Comparison of ENCODE assay signal across 8 mouse cellular contexts in the genomic region with DNA sequence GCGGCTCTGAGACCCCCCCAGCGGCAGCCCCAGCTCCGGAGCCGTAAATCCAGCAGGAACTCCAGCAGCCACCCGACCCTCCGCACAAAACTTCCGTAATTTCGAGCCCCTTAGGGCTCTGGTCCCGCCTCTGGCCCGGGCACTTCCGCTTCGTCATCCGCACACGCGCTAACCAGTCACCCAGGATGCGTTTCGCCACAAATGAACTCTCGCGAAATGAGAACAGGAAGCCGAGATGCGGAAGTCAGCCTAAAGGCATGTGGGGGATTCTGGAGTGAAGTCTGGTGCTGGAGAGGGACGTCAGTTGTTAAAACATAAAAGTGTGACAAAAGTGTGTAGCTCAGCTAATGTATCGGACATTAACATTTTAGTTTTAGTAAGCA. TPM values are rescaled to one million over a fixed set of nuclear protein-coding genes. Genes with fewer than 3 reads are reported as not detected.
A peak's percentile ranks its signal among the peaks of the same experiment; 100 is the strongest.
DNase-seq lines count a peak whose midpoint lies in the region; ATAC-seq and TF ChIP-seq lines count a peak whose summit lies in the region.

Vps4b (minus strand) TSS at position 187 of the 383 bp plus-strand sequence.

- no peaks in the 10 kb centered on the region for H3K9me3 ChIP-seq in heart, embryonic 12.5 days (replicated peaks)
- H3K9me3 ChIP-seq in kidney, postnatal 0 days (replicated peaks; ENCODE audit: low read length), result no peaks in the 10 kb centered on the region
- no peaks in the 10 kb centered on the region for H3K9me3 ChIP-seq in liver, embryonic 11.5 days (ENCODE audit: control insufficient read depth, low read length)
- H3K9me3 ChIP-seq in stomach, embryonic 14.5 days (ENCODE audit: control insufficient read depth, low read depth, low read length), result no peaks in the 10 kb centered on the region

- peak within 1 kb of the TSS; percentile 81 for H3K4me2 ChIP-seq in heart, embryonic 12.5 days
- peak within 1 kb of the TSS; percentile 69 for H3K4me2 ChIP-seq in kidney, postnatal 0 days (ENCODE audit: low read length)
- H3K4me2 ChIP-seq in liver, embryonic 11.5 days, result peak within 1 kb of the TSS; percentile 57
- peak within 1 kb of the TSS; percentile 65 for H3K4me2 ChIP-seq in stomach, embryonic 14.5 days (replicated peaks; ENCODE audit: low read depth, low read length)

- H3K9ac ChIP-seq in heart, embryonic 12.5 days, result peak within 1 kb of the TSS; percentile 99
- peak within 1 kb of the TSS; percentile 98 for H3K9ac ChIP-seq in kidney, postnatal 0 days (ENCODE audit: low read depth, low read length)
- peak within 1 kb of the TSS; percentile 99 for H3K9ac ChIP-seq in liver, embryonic 11.5 days (ENCODE audit: low read depth, low read length)
- peak within 1 kb of the TSS; percentile 95 for H3K9ac ChIP-seq in stomach, embryonic 14.5 days (replicated peaks; ENCODE audit: low read depth, low read length)

- ATAC-seq in erythroid progenitor cell, adult 5-6 weeks (replicated peaks; ENCODE audit: low FRiP score, poor library complexity, severe bottlenecking), result peak; percentile 97
- peak; percentile 99 for ATAC-seq in heart, embryonic 12.5 days (ENCODE audit: insufficient number of reproducible peaks, low FRiP score)
- peak; percentile 98 for ATAC-seq in kidney, postnatal 0 days (replicated peaks; ENCODE audit: low FRiP score, low read depth)
- peak; percentile 98 for ATAC-seq in liver, embryonic 11.5 days (replicated peaks; ENCODE audit: low FRiP score)
- ATAC-seq in stomach, embryonic 14.5 days (ENCODE audit: insufficient number of reproducible peaks, insufficient read depth, low FRiP score, low read depth), result peak; percentile 99

- peak within 1 kb of the TSS; percentile 100 for H3K4me3 ChIP-seq in heart, embryonic 12.5 days
- peak within 1 kb of the TSS; percentile 99 for H3K4me3 ChIP-seq in kidney, postnatal 0 days (replicated peaks; ENCODE audit: low read depth, low read length)
- H3K4me3 ChIP-seq in liver, embryonic 11.5 days (ENCODE audit: low read depth, low read length), result peak within 1 kb of the TSS; percentile 99
- H3K4me3 ChIP-seq in stomach, embryonic 14.5 days (ENCODE audit: low read depth, low read length), result peak within 1 kb of the TSS; percentile 99

- peak within 1 kb of the TSS; percentile 96 for H3K27ac ChIP-seq in heart, embryonic 12.5 days (ENCODE audit: poor library complexity, severe bottlenecking)
- H3K27ac ChIP-seq in kidney, postnatal 0 days, result peak within 1 kb of the TSS; percentile 99
- H3K27ac ChIP-seq in liver, embryonic 11.5 days (ENCODE audit: low read depth, low read length), result peak within 1 kb of the TSS; percentile 93
- peak within 1 kb of the TSS; percentile 96 for H3K27ac ChIP-seq in stomach, embryonic 14.5 days (ENCODE audit: low read length)

- TF ChIP-seq CTCF in kidney, postnatal 0 days (IDR thresholded peaks at IDR 0.05; ENCODE audit: low read depth), result no peak

- H3K36me3 ChIP-seq in heart, embryonic 12.5 days, result peaks cover 3% of the 10 kb centered on the region; the same call in 1 of the 2 replicates
- H3K36me3 ChIP-seq in kidney, postnatal 0 days (ENCODE audit: insufficient read depth, low read length), result no peaks in the 10 kb centered on the region
- peaks cover 3% of the 10 kb centered on the region; the same call in 1 of the 2 replicates for H3K36me3 ChIP-seq in liver, embryonic 11.5 days (ENCODE audit: control insufficient read depth, insufficient read depth, low read length)
- no peaks in the 10 kb centered on the region for H3K36me3 ChIP-seq in stomach, embryonic 14.5 days (ENCODE audit: control insufficient read depth, insufficient read depth, low read length)

- under 1% methylated on average over 23 of the region's 23 CpGs for WGBS in heart, embryonic 12.5 days
- WGBS in kidney, postnatal 0 days, result under 1% methylated on average over 23 of the region's 23 CpGs
- under 1% methylated on average over 23 of the region's 23 CpGs for WGBS in liver, embryonic 11.5 days
- WGBS in stomach, embryonic 14.5 days, result under 1% methylated on average over 23 of the region's 23 CpGs

- H3K4me1 ChIP-seq in heart, embryonic 12.5 days (replicated peaks), result peaks cover 11% of the 10 kb centered on the region; the same call in 1 of the 2 replicates
- 0 out of 2 replicates have a peak, but pooled peaks cover 5% of the 10 kb centered on the region for H3K4me1 ChIP-seq in kidney, postnatal 0 days (replicated peaks; ENCODE audit: insufficient read depth, low read length)
- H3K4me1 ChIP-seq in liver, embryonic 11.5 days (replicated peaks; ENCODE audit: control insufficient read depth, insufficient read depth, low read length), result peaks cover 4% of the 10 kb centered on the region
- 0 out of 2 replicates have a peak, but pooled peaks cover 8% of the 10 kb centered on the region for H3K4me1 ChIP-seq in stomach, embryonic 14.5 days (ENCODE audit: control insufficient read depth, insufficient read depth, low read length)

- no peaks in the 10 kb centered on the region for H3K27me3 ChIP-seq in heart, embryonic 12.5 days (replicated peaks)
- H3K27me3 ChIP-seq in kidney, postnatal 0 days (ENCODE audit: insufficient read depth, low read length), result no peaks in the 10 kb centered on the region
- no peaks in the 10 kb centered on the region for H3K27me3 ChIP-seq in liver, embryonic 11.5 days (replicated peaks; ENCODE audit: control insufficient read depth, insufficient read depth, low read length)
- no peaks in the 10 kb centered on the region for H3K27me3 ChIP-seq in stomach, embryonic 14.5 days (ENCODE audit: control insufficient read depth, insufficient read depth, low read length)

- peak; percentile 96 for DNase-seq in CD4-positive helper T cell, adult 2 months (ENCODE audit: low read depth, low spot score)
- peak; percentile 93 for DNase-seq in brain, embryonic 18.5 days (ENCODE audit: low read depth, low spot score)
- DNase-seq in kidney, postnatal 0 days (ENCODE audit: low spot score), result peak; percentile 99
- DNase-seq in liver, embryonic 11.5 days (ENCODE audit: low spot score), result peak; percentile 86
- peak; percentile 96 for DNase-seq in naive thymus-derived CD4-positive, alpha-beta T cell, adult 2 months (ENCODE audit: low read depth)

RNA-seq across cellular contexts. Expression of gene Vps4b, which starts in this region (rescaled TPM):
- total RNA-seq in erythroid progenitor cell, adult 5-6 weeks (2015; ENCODE audit: low replicate concordance), result 32.7 and 37.5 TPM in 2 replicates
- total RNA-seq in erythroid progenitor cell, adult 5-6 weeks (2017; ENCODE audit: low replicate concordance), result 32.0 and 34.4 TPM in 2 replicates
- polyA plus RNA-seq in heart, embryonic 12.5 days (2016; fragmentation: Nextera tagmentation; extraction: Ambion mirVana), result 54.0 and 58.6 TPM in 2 replicates
- 67.3 and 75.7 TPM in 2 replicates for polyA plus RNA-seq in kidney, postnatal 0 days (2015; fragmentation: Nextera tagmentation; extraction: Ambion mirVana)
- polyA plus RNA-seq in liver, embryonic 11.5 days (2014; fragmentation: Nextera tagmentation; extraction: Ambion mirVana), result 53.7 and 55.2 TPM in 2 replicates
- polyA plus RNA-seq in stomach, embryonic 14.5 days (2014; fragmentation: Nextera tagmentation; extraction: Ambion mirVana), result 74.1 and 82.3 TPM in 2 replicates

Comparison
In these comparisons a context has a peak if more than half of its experiments do, and no peak if none do; other contexts are left out.
1. Peak in every context shown above with its lines: DNase-seq, ATAC-seq, H3K4me3 ChIP-seq and H3K27ac ChIP-seq.